Mouse (Mus musculus) left cerebral cortex, adult 9 months (tissue): Measurements from ENCODE around the gene Tldc1.

Experiments
- DNase-seq, 2 experiments: peaks; one replicate each; pipeline ENCODE4 v3.0.0; 2022; ENCODE audit warnings: low spot score in 2 of 2

Gene Tldc1

DNA sequence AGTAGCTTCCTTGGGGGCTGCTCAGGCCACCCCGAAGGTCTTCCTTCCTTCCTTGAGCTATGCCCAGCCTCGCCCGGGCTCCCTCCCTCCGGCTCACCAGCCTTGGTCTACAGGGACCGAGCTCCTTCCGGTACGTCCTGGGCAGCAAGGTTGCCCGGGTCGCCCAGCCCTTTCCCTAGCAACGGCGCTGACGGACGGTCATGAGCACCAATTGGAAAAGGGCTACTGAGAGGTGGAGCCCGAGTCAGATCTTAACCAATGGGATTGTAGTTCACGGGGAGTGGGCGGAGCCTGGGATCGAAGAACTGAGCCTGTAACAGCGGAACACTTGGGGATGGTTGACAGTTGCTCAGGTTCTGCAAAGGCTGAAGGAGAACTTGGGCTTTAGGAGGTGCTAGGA, at the start of gene Tldc1:
Gene Tldc1 (minus strand): TSS at position 154 of the 400 bp plus-strand sequence.
- peak; percentile 94 to 100 for DNase-seq

DNA sequence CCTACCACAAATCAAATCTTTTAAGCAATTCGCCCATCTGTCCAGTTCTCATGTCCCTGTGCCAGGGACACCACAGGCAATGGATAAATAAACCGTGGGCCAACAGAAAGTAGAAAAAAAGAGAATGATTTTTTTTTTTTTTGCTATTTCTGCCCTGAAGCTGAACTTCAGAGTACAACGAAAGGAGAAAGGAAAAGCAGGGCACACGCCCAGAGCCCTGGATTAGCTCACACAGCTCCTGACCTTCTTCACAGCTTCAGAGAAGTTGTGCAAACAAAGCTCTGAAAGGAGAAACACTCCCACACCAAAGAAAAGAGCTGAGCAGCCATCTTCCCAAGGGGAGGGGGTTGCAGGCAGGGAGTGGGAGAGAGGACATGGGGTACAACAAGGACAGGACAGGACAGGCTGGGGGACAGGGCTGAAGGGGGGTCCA, 49.5 kb upstream of the Tldc1 start:
- DNase-seq = no peak

DNA sequence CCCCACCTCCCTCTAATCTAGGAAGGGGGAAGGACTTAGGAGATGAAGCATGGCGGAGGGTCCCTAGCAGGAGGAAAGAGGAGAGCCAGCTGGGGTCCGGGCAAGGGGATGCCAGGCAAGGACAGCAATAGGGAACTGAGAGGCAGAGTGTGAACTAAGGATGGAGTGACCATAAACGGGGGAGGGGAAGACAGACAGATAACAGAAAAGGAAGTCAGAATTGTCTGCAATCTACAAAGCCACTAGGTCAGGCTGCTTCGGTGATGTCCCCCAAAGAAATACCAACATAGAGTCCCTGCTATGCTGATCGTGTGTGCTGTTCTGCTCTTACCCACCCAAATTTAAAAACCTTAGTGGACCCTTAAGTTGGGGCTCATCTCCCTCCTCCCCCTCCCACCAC, 48.8 kb upstream of the Tldc1 start:
- DNase-seq = no peak

DNA sequence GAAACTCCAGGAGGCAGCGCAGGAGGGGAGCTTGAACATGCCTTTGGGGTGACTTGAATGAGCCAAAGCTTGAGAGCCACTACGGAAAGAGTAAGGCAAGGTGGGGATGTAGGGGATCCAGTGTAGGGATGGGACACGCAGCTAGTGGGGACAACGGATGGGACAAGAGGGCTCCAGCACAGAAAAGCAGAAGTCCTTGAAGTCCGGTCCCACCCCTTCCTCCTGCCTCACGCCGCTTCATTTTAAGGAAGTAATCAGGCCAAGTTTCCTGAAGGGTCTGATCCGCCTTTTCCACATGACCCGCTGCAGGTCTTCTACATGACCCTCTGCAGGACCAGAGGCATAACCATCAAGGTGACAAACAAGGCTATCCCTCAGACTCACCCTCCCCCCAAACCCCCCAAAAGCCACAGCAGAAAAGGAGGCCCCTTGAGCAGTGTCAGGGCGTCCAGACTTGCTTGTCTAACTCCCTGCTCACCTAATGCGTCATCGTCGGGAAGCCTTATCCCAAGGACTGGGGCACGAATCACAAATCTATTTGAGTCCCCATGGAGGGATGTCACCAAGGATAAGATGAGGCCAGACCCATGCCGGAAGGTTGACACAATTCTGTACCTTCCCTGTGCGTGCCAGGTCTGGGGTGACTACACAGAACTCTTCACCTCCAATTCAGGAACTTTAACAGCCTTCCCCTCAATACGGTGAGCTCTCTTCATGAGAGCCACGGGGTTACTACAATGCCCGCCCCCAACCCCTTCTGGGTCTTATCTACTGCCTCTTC, 47.9 kb upstream of the Tldc1 start:
- no peak for DNase-seq

DNA sequence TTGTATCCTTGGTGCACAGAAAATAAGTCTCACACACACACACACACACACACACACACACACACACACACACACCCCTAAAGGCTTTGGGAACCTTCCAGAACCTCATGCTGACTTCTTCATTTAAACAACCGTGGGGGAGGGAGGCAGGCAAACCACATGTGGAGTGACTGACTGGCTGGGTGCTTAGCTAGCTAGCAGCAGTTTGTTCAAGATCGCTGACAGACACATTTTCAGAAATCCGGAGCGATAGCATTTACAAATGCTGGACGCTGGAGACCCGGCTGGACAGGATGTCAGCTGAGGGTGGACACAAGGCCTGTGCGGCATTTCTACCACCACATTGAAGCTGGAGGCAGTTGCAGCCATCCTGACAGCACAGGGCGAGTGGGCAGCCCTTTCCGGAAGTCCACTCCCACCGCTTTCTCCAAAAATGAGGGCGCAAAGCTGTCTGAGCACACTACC, 46.6 kb upstream of the Tldc1 start:
- DNase-seq = peak in 1 of 2 experiments; percentile 59

DNA sequence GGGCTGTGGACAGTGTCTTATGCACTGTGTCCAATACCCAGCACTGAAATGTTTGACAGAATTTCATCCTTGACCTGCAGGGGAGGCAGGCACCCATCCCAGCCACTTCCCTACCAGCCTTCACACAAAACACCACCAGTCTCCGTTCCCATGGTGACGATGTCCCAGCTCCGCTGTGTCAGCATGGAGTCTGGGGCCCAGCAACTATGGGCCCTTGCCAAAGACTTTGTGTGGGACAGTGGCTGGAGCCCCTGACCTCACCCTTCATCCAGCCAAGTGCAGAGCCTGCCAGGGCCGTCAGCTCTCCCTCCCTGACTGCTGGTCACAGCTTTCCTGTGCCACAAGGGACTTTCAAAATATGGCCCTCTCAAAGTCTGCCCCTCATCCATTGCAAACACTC, 45.9 kb upstream of the Tldc1 start:
- DNase-seq = no peak

DNA sequence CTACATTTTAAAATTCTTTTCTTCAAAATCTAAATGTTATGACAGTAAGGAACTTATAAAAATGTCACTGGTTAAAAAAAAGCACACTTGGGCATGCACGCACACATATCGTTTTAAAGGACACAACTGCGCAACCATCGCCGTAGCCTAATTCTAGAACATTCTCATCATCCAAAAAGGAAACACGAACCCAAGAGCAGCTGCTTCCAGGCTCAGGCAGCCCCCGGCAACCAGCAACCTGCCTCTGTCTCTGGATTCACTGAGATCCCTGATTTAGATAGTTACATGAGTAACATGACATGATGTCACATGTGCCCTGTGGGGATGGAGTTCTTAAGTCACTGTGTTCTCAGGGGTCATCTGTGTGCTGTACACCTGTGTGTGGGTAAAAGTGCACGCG, 45.1 kb upstream of the Tldc1 start:
- DNase-seq = no peak

DNA sequence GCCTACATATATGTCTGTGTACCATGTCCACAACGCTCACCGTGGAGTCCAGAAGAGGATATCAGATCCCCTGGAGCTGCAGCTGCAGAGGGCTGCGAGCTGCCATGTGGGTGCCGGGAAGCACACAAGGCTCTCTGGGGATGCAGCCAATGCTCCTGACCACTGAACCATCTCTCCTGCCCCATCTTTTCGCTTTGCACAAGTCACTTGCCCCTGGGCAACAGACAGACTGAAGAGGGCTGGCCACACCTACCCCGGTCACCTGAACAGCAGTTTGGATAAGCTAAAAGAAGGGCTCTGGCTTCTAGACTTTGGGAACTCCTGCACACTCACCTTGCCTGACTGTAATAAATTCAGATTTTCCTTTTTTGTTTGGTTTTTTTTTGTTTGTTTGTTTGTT, 43.5 kb upstream of the Tldc1 start:
- no peak for DNase-seq

DNA sequence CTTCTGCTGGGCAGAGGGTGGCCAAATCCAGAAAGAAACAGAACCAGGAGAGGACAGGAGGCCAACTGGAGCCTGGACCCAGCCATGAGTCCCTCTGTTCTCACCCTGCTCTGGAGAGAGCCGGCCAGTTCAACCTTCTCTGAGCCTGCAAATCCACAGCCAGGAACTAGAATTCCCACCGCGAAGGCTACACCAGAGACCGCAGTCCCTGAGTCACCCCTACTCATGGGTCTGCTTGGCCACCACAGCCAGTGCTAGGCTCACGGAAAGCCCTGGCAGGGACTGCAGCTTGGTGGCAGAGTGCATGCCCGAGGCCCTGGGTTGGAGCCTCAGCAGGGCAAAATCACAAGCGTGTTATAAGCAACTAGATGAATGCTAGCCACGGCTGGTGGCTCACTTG, 41.8 kb upstream of the Tldc1 start:
- DNase-seq = no peak

DNA sequence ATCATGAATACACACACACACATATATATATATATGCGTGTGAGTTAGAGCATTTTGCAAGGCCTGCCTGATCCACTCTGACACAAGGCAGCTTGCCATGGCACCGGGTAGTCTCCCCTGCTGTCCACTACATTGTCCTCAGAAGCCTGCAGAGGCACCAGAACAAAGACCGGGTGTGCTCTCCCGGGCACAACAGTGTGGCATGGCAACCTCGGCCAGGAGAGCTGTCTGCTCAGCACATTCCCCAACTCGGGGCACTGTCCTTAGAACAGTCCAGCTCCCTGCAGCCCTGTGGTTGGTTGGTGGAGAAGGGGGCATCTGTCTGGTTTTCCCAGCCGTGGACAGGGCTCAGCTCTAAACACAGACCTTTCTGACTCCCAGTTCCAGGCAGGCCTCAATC, 41.1 kb upstream of the Tldc1 start:
- DNase-seq = no peak

DNA sequence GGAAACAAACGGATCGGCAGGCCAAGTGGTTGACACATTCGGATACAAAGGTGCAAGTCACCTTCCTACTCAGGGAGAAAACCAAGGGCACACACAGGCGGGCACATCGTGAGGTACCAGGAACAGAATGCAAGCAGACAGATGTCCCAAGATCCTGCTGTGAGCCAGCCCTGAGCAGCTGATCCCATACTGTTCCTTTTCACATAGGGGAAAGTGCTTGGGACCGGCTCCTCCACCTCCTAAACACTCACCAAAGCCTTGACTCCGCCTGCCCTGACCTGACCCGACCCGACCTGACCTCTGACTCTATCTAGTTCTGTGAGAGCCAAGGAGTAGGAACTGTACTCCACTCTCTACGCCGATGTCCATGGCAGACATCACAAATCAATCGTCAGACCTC, 39.2 kb upstream of the Tldc1 start:
- DNase-seq = no peak

DNA sequence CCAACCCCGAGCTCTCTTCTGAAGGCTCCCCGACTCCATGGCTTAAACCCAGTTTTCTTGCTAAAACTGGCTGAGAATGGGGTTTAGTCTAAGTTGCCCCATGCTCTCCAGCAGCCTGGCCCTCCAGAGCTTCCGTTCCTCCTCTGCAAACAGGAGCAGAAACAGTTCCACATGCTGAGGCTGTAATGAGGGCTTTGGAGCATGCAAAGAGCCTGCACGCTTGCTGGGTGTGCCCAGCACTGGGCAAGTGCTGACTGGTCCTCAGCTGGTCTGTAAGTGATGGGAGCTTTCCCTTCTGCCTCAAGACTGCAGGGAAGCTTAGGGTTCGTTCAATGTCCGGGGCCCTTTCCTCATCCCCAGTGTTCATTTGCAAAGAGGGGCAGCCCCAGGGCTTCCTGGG, 38.0 kb upstream of the Tldc1 start:
- DNase-seq = no peak

DNA sequence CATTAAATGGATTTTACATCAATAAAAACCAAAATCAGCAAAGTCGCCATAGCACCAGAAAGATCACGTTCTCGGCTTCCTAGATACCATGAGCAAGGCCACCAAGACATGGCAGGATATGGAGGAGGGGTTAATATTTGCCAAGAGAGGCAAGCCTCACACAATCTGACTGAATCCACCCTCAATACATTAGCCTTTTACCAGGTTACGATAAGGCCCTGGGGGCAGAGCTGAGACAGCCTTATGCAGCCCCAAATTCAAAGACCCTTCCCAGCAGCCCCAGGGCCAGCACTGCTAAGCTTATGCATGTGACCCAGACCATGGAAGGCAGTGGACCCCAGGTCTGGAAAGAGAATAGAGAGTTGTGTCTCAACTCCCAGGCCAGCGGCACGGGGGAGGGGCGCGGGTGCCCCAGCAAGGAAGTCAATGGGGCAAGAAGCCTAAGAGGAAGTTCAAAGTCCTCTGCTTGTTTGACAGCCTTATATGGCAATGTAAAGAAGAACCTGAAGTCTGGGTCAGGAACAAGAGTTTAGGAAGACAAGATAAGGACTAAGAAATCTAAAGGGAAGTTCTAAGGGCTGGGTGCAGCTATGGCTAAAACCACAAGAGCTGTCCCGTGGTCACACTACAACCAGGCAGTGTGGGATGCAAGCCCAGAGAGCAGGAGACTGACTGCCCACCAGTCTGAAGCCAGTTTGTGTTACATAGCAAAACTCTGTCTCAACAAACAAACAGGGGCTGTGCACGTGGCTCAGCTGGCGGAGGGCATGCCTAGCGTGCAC, 34.6 kb upstream of the Tldc1 start:
- DNase-seq = no peak

DNA sequence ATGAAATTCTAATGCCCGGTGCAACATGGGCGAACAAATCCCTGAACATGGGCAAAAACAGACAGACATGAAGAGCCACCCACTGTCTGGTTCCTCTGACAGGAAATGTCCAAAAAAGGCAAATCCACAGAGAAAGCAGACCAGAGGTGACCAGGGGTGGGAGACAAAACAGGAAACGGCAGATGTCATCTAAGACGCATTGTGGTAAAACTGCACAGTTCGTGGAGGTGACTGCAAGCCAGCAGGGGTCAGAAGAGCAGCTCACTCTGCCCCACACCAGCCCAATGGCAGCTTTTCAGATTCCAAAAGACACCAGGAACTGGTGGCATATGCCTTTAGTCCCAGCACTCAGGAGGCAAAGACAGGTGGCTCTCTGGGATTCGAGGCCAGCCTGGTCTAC, 33.7 kb upstream of the Tldc1 start:
- DNase-seq = no peak

DNA sequence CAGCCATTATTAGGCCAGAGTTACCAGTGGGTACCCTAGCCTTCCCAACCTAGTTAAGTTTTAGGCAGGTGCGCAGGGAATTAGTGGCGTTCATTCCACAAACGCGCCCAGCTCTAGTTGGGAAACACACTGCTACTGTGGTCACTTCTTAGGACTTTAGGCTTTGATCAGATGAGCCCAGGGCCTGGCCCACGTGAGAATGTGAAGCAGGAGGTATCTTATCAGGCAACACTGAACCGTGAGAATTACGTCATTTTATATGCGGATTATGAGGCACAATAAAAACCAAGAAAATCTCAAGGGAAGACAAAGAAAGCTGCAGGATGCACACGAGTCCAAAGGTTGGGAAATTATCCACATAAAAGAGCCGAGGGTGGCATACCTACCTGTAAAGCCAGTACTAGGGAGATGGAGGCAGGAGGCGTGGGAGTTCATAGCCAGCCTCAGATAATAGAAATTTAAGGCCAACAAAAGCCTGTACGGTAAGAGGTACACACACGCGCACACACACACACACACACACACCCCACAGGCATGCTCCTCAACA, 32.8 kb upstream of the Tldc1 start:
- DNase-seq = no peak

DNA sequence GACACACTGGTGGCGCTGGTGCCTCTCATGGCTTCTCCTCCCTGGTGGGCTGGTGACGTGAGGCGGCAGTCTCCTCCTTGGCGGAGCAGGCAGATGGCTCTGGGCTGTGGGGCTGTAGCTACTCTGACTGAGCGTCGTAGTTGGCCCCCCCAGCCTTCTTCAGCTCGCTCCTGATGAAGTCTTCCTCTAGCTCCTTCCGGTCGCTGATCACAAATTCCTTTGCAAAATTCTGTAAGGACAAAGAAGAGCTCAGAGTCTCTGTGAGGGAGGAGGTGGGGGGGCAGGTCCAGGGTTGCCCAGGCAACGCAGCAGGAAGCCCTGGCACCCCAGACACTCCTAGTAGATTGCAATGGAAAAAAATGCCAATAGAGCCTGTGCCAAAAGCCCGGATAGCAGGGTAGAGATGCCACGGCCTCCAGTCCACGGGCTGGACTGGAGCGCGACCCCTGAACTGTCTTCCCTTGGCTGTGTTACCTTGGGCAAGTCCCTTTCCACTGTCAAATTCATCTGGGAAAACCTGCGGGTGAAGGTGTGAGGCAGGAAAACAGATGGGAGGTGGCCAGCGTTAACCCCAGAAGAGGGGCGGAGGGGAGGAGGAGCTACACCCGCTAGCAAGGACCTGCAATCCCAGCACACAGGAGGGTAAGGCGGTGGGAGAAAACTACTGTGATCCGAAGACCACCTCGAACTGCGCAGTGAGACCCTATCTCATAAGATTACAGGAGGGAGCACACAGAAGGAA, 32.1 kb upstream of the Tldc1 start:
- DNase-seq = peak in 1 of 2 experiments; percentile 46

DNA sequence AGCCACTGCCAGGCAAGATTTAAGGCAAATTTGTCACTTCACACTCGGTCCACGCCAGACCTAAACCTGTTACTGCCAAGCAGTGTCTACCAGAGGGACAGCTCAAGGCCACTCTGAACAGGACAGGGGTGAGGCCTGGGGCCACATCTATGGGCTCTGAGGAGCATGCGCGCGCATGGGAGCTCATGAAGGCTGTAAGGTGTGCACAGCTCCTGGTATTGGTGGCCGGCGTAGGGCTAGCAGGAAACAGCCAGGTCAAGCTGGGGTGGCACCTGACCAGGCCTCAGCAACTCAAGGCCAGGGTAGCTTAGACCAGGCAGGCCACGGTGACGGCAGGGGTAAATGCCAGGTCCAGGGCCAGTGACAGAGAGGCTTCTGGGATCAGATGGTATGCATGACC, 31.4 kb upstream of the Tldc1 start:
- DNase-seq = no peak

DNA sequence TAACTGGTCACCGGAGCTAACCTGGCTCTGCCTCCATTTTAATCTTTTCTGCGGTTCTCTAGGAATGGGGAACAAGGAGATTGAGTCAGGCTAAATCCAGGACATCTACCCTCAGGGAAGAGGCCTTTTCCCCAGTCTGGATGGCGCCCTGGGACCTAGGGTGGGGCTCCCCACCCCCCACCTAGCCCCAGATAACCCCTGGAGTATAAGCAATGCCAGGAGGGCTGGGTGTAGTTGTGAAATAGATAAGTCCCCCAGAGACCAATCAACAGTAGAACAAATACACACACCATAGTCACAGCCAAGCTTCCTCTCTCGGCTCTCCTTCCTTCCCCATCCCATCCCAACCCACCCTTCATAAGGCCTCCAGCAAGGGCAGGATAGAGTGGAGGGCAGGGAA, 29.5 kb upstream of the Tldc1 start:
- DNase-seq = no peak

DNA sequence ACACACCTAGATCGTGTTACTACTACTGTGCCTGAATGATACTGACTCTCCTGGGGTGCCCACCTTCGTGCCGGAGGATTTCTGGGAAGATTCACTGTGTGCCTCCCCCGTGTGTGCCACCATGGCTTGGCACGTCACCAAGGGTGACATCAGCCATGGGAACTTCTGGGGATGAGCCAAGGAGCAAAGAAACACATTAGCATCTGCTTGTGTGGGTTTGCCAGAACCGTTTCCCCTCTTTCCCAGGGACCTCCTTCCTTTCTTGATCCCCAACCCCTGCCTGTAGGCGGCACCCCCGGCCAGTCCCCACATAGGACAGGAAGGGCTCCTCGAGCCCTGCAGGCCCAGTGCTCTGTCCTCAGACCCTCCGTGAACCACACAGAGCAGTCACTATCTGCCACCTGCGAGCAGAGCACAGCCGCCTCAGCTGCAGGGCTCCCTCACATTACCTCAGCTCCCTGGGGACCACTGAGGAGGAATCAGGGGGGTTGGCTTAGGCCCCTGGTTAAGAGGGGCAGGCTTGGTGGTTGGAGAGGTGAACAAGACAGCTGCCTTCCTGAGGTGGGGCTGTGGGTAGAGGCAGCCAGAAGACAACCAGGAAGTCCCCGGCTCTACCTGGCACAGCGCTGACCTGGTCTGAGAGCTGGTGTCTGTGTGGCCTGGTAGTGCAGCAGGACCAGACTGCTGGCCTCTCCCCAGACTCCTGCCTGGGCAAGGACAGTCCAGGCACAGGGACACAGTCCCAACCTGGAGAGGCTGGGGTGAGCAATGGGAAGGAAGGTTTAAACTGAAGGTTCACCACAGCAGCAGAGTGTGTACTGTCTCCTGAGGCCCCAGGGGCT, 28.4 kb upstream of the Tldc1 start:
- DNase-seq = peak in 1 of 2 experiments; percentile 74

DNA sequence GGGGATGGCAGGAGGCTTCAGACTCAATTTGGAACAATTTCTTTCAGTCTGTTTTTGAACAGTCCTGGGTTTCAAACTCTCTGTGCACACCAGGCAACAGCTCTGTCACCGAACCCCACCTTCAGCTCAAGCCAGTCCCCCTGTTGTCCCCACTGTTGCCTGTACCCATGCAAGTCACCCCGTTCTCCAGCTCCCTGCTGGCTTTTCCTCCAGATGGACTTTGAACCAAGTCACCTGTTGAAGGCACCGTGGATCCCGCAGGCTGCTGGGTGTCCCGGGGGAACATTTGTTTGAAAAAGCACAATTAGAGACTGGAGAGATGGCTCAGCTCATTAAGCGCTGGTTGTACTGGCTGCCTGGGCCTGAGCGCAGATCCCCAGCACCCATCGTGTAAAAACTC, 27.1 kb upstream of the Tldc1 start:
- no peak for DNase-seq

DNA sequence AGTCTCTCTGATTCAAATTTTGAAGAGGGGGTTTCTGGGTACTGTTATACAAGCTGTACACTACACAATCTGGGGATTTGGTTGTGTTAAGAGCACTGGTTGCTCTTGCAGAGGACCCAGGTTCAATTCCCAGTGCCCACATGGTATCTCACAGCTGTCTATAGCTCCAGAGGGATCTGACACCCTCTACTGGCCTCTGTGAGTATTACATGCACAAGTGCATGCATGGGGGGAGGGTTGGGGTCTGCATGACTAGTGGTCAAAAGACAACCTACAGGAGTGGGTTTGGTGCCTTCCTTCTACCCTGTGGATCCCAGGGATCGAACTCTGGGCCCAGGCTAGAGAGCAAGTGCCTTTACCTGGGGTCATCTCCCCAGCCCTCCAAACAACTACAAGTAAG, 24.4 kb upstream of the Tldc1 start:
- no peak for DNase-seq
